Mouse (Mus musculus) hindbrain, embryonic 14.5 days (tissue): ENCODE results near the gene Shc4. TPM values are rescaled to one million over a fixed set of nuclear protein-coding genes. Genes with fewer than 3 reads are reported as not detected.

ENCODE experiments used
- ATAC-seq: fragments of 200-750 bp; cut with Nextera tagmentation; 2 replicates; pipeline ENCODE4 v1.8.0; 2017; ENCODE audit warnings: moderate number of reproducible peaks, mild to moderate bottlenecking, moderate TSS enrichment, moderate library complexity; ENCODE audit not compliant: low FRiP score
- DNase-seq: peaks from one replicate; pipeline ENCODE4 v3.0.0-alpha.2; 2015; ENCODE audit warnings: low spot score
- H3K27ac ChIP-seq: fragments of 300-500 bp; sonication (generic); 2 replicates; pipeline ENCODE4 v1.5.1; 2014; ENCODE audit warnings: mild to moderate bottlenecking, moderate library complexity
- H3K27me3 ChIP-seq: fragments of 300-500 bp; sonication (generic); 2 replicates; pipeline ENCODE4 v1.6.1; 2014; ENCODE audit warnings: mild to moderate bottlenecking, low read length, mixed read lengths; ENCODE audit not compliant: control insufficient read depth, insufficient read depth
- H3K36me3 ChIP-seq: fragments of 300-500 bp; sonication (generic); replicated peaks from 2 replicates; pipeline ENCODE4 v1.6.1; 2014; ENCODE audit not compliant: control insufficient read depth, insufficient read depth
- H3K4me1 ChIP-seq: fragments of 300-500 bp; sonication (generic); replicated peaks from 2 replicates; pipeline ENCODE4 v1.6.1; 2014; ENCODE audit warnings: antibody characterized with exemption, low read length, mixed read lengths; ENCODE audit not compliant: control insufficient read depth, insufficient read depth
- H3K4me2 ChIP-seq: fragments of 300-500 bp; sonication (generic); replicated peaks from 2 replicates; pipeline ENCODE4 v1.6.1; 2014; ENCODE audit warnings: mild to moderate bottlenecking, moderate library complexity
- H3K4me3 ChIP-seq: fragments of 300-500 bp; sonication (generic); replicated peaks from 2 replicates; pipeline ENCODE4 v1.5.1; 2014; ENCODE audit warnings: mild to moderate bottlenecking, low read length
- H3K9ac ChIP-seq: fragments of 300-500 bp; sonication (generic); 2 replicates; pipeline ENCODE4 v1.6.1; 2014
- H3K9me3 ChIP-seq: fragments of 300-500 bp; sonication (generic); 2 replicates; pipeline ENCODE4 v1.6.1; 2016; ENCODE audit warnings: low read length; ENCODE audit not compliant: control insufficient read depth
- WGBS: fragments of 180-500 bp; shearing (Covaris S2); extraction: QIAGEN DNeasy Blood & Tissue Kit; methylation state at CpG from one replicate; pipeline ENCODE4 v1.1.7; 2014; 5-methylcytosine and 5-hydroxymethylcytosine counted together
- polyA plus RNA-seq: library from polyadenylated mRNA; unstranded; fragments of >200 nt; fragmentation: Nextera tagmentation; extraction: Ambion mirVana; gene quantifications from 2 replicates; pipeline ENCODE4 v1.2.1, GENCODE M21; 2014

The Shc4 gene
- polyA plus RNA-seq, 1 experiment from 2014 or later = 3.8 TPM

GRCm38 (mm10) chr2:125659823-125660536 lies 64.0 kb downstream of the Shc4 start:
- Histone ChIP-seq H3K9me3 (no peaks in the 10 kb centered on the region), H3K4me3 (peak overlapping the region; percentile 15; the same call in 1 of the 2 replicates), H3K9ac (0 out of 2 replicates have a peak overlapping the region, but pooled peaks have one; percentile 19), H3K27ac (no peak overlapping the region), H3K36me3 (no peaks in the 10 kb centered on the region), H3K27me3 (no peaks in the 10 kb centered on the region), H3K4me2 (peak overlapping the region; percentile 47), H3K4me1 (peaks cover 2% of the 10 kb centered on the region; the same call in 1 of the 2 replicates)
- DNase-seq (peak; percentile 87), ATAC-seq (peak; percentile 75)
- 17% methylated on average over 10 of the region's 10 CpGs for WGBS

- ATAC-seq (no peak), DNase-seq (no peak)
- H3K9ac ChIP-seq = no peak overlapping the region
- 91% methylated on average over 9 of the region's 9 CpGs for WGBS
- no peak overlapping the region for H3K27ac ChIP-seq
- H3K4me2 ChIP-seq = no peak overlapping the region
- no peak overlapping the region for H3K4me3 ChIP-seq
- H3K9me3 ChIP-seq = no peaks in the 10 kb centered on the region
- no peaks in the 10 kb centered on the region for H3K27me3 ChIP-seq
- no peaks in the 10 kb centered on the region for H3K4me1 ChIP-seq
- H3K36me3 ChIP-seq = no peaks in the 10 kb centered on the region
These were observed 68.6 kb downstream of the Shc4 start for GRCm38 (mm10) chr2:125655391-125655790.

GRCm38 (mm10) chr2:125653286-125653685 lies 70.7 kb downstream of the Shc4 start:
- no peaks in the 10 kb centered on the region for H3K36me3 ChIP-seq
- H3K27me3 ChIP-seq = no peaks in the 10 kb centered on the region
- DNase-seq = no peak
- H3K9ac ChIP-seq = no peak overlapping the region
- no peaks in the 10 kb centered on the region for H3K9me3 ChIP-seq
- no peak overlapping the region for H3K4me2 ChIP-seq
- ATAC-seq = no peak
- WGBS = 96% methylated on average over 2 of the region's 2 CpGs
- H3K4me3 ChIP-seq = no peak overlapping the region
- H3K4me1 ChIP-seq = no peaks in the 10 kb centered on the region
- no peak overlapping the region for H3K27ac ChIP-seq

- H3K27ac ChIP-seq = no peak overlapping the region
- no peaks in the 10 kb centered on the region for H3K36me3 ChIP-seq
- H3K27me3 ChIP-seq = no peaks in the 10 kb centered on the region
- no peak for DNase-seq
- no peak overlapping the region for H3K4me3 ChIP-seq
- WGBS = 53% methylated on average over 8 of the region's 8 CpGs
- H3K4me1 ChIP-seq = no peaks in the 10 kb centered on the region
- no peak overlapping the region for H3K4me2 ChIP-seq
- H3K9me3 ChIP-seq = no peaks in the 10 kb centered on the region
- no peak for ATAC-seq
- no peak overlapping the region for H3K9ac ChIP-seq
These were observed 72.4 kb downstream of the Shc4 start for GRCm38 (mm10) chr2:125651563-125651962.

GRCm38 (mm10) chr2:125650742-125651352 lies 73.1 kb downstream of the Shc4 start:
- Histone ChIP-seq H3K9me3 (no peaks in the 10 kb centered on the region), H3K4me2 (no peak overlapping the region), H3K27me3 (no peaks in the 10 kb centered on the region), H3K4me3 (no peak overlapping the region), H3K27ac (no peak overlapping the region), H3K36me3 (no peaks in the 10 kb centered on the region), H3K4me1 (no peaks in the 10 kb centered on the region), H3K9ac (no peak overlapping the region)
- 94% methylated on average over 14 of the region's 14 CpGs for WGBS
- no peak for DNase-seq
- no peak for ATAC-seq

- Histone ChIP-seq H3K27ac (no peak overlapping the region), H3K4me1 (no peaks in the 10 kb centered on the region; the same call in 1 of the 2 replicates), H3K4me3 (no peak overlapping the region), H3K9me3 (no peaks in the 10 kb centered on the region), H3K9ac (no peak overlapping the region), H3K27me3 (no peaks in the 10 kb centered on the region), H3K4me2 (no peak overlapping the region), H3K36me3 (no peaks in the 10 kb centered on the region)
- WGBS = 93% methylated on average over 5 of the region's 5 CpGs
- ATAC-seq (no peak), DNase-seq (no peak)
These were observed 73.9 kb downstream of the Shc4 start for GRCm38 (mm10) chr2:125650038-125650437.

- H3K4me3 ChIP-seq = no peak overlapping the region
- H3K27me3 ChIP-seq = no peaks in the 10 kb centered on the region
- H3K27ac ChIP-seq = no peak overlapping the region
- no peak overlapping the region for H3K4me2 ChIP-seq
- no peaks in the 10 kb centered on the region; the same call in 1 of the 2 replicates for H3K4me1 ChIP-seq
- H3K9me3 ChIP-seq = no peaks in the 10 kb centered on the region
- no peak for ATAC-seq
- DNase-seq = no peak
- H3K36me3 ChIP-seq = no peaks in the 10 kb centered on the region
- 55% methylated on average over 6 of the region's 6 CpGs for WGBS
- H3K9ac ChIP-seq = no peak overlapping the region
These were observed 79.0 kb downstream of the Shc4 start for GRCm38 (mm10) chr2:125644912-125645311.

GRCm38 (mm10) chr2:125637331-125637730 lies 86.6 kb downstream of the Shc4 start:
- H3K4me3 ChIP-seq = no peak overlapping the region
- H3K27me3 ChIP-seq = no peaks in the 10 kb centered on the region
- no peak for DNase-seq
- H3K27ac ChIP-seq = no peak overlapping the region
- ATAC-seq = no peak
- no peaks in the 10 kb centered on the region for H3K4me1 ChIP-seq
- no peaks in the 10 kb centered on the region for H3K9me3 ChIP-seq
- no peaks in the 10 kb centered on the region for H3K36me3 ChIP-seq
- H3K9ac ChIP-seq = no peak overlapping the region
- 87% methylated on average over 7 of the region's 7 CpGs for WGBS
- no peak overlapping the region for H3K4me2 ChIP-seq

GRCm38 (mm10) chr2:125630010-125630409 lies 93.9 kb downstream of the Shc4 start:
- Histone ChIP-seq H3K9ac (no peak overlapping the region), H3K4me3 (no peak overlapping the region), H3K9me3 (no peaks in the 10 kb centered on the region), H3K36me3 (no peaks in the 10 kb centered on the region), H3K4me2 (no peak overlapping the region), H3K4me1 (no peaks in the 10 kb centered on the region), H3K27ac (no peak overlapping the region), H3K27me3 (no peaks in the 10 kb centered on the region)
- 95% methylated on average over 2 of the region's 2 CpGs for WGBS
- ATAC-seq (no peak), DNase-seq (no peak)
